Mouse (Mus musculus): ENCODE results near the gene Epha7.

DNA sequence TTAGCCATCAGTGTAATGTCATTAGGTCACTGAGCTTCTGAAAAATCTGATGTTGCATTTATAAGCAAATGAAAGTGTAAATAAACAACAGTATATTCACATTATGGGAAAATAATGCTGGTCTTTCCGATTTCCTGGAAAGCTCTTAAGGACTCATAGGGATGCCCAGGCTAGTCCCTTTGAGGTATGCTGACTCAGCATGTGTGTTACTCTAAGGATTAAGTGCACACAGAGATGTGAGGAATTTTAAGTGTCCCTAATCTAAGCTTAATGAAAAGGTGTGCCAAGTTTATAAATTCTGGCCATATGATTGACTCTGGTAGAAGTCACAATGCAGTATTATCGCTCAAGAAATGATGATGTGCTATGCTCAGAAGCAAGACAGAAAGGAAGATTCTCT is 127.8 kb downstream of the Epha7 start:
- TF ChIP-seq EP300 (IDR thresholded peaks at IDR 0.05; ENCODE audit: low read depth), result no peak
- no peak for TF ChIP-seq CTCF (IDR thresholded peaks at IDR 0.05; ENCODE audit: low read depth)

Measured in heart, postnatal 0 days (tissue).